ENCODE assay signal across 8 mouse cellular contexts in the genomic region with DNA sequence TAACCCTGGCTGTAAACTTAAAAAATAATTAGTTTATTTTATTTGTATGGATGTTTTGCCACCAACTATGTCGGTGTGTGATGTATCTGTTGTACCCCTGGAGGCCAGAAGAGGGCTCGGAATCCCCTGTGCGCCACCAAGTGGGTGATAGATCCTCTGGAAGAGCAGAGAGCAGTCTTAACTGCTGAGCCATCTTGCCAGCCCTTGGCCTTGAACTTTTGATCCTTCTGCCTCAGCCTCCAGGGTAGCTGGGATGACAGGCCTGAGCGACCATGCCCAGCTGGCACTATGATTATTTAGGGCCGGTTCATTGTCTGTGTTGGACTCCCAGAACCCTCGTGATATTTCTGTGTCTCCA. TPM values are rescaled to one million over a fixed set of nuclear protein-coding genes. Genes with fewer than 3 reads are reported as not detected.
DNase-seq lines count a peak whose midpoint lies in the region; ATAC-seq and TF ChIP-seq lines count a peak whose summit lies in the region.

No protein-coding gene starts in this region.

- no peaks in the 10 kb centered on the region for H3K27me3 ChIP-seq in embryonic facial prominence, embryonic 15.5 days
- H3K27me3 ChIP-seq in heart, postnatal 0 days (ENCODE audit: control insufficient read depth, insufficient read depth, low read length): no peaks in the 10 kb centered on the region

- H3K4me2 ChIP-seq in embryonic facial prominence, embryonic 15.5 days (replicated peaks): peak overlapping the region; percentile 81
- H3K4me2 ChIP-seq in heart, postnatal 0 days (ENCODE audit: low read depth, low read length): peak overlapping the region; percentile 83

- no peak overlapping the region for H3K9ac ChIP-seq in embryonic facial prominence, embryonic 15.5 days
- no peak overlapping the region for H3K9ac ChIP-seq in heart, postnatal 0 days (replicated peaks; ENCODE audit: low read depth, low read length)

- H3K9me3 ChIP-seq in embryonic facial prominence, embryonic 15.5 days (replicated peaks): no peaks in the 10 kb centered on the region
- H3K9me3 ChIP-seq in heart, postnatal 0 days (replicated peaks; ENCODE audit: control insufficient read depth, low read length): no peaks in the 10 kb centered on the region

- H3K27ac ChIP-seq in bone marrow macrophage, adult 2 months (ENCODE audit: insufficient read depth, low read depth, low read length): peak overlapping the region; percentile 55
- peak overlapping the region; percentile 100 for H3K27ac ChIP-seq in embryonic facial prominence, embryonic 15.5 days (replicated peaks)
- peak overlapping the region; percentile 97 for H3K27ac ChIP-seq in heart, postnatal 0 days (ENCODE audit: low read depth)

- no peaks in the 10 kb centered on the region for H3K36me3 ChIP-seq in embryonic facial prominence, embryonic 15.5 days
- H3K36me3 ChIP-seq in heart, postnatal 0 days (replicated peaks; ENCODE audit: control insufficient read depth, insufficient read depth, low read length): no peaks in the 10 kb centered on the region

- no peak for TF ChIP-seq POLR2A in bone marrow macrophage, adult 2 months (IDR thresholded peaks at IDR 0.05; ENCODE audit: borderline replicate concordance, low read depth, low read length)

- ATAC-seq in frontal cortex, adult (ENCODE audit: low TSS enrichment): peak; percentile 75
- ATAC-seq in embryonic facial prominence, embryonic 15.5 days (ENCODE audit: insufficient number of reproducible peaks, low FRiP score, low TSS enrichment, low read depth): no peak
- ATAC-seq in heart, postnatal 0 days (ENCODE audit: insufficient read depth, low read depth): peak; percentile 74
- peak; percentile 84 for ATAC-seq in megakaryocyte-erythroid progenitor cell, adult 5-6 weeks (replicated peaks; ENCODE audit: low FRiP score, low TSS enrichment, poor library complexity, severe bottlenecking)

- no peak for DNase-seq in frontal cortex, postnatal 36 days (ENCODE audit: low spot score in 2 of 2)
- DNase-seq in heart, postnatal 0 days (ENCODE audit: low spot score): peak; percentile 69
- DNase-seq in kidney, postnatal 36 days: peak; percentile 74 to 80
- DNase-seq in spleen, postnatal 36 days (ENCODE audit: low spot score in 2 of 2): peak; percentile 68 to 80

- 18% methylated on average over 6 of the region's 6 CpGs for WGBS in embryonic facial prominence, embryonic 15.5 days
- WGBS in heart, postnatal 0 days: 17% methylated on average over 6 of the region's 6 CpGs

- TF ChIP-seq EP300 in heart, postnatal 0 days (IDR thresholded peaks at IDR 0.05; ENCODE audit: low read depth): no peak

- TF ChIP-seq CTCF in bone marrow macrophage, adult 2 months (IDR thresholded peaks at IDR 0.05; ENCODE audit: low read depth, low read length): peak; percentile 70
- peak; percentile 80 for TF ChIP-seq CTCF in heart, postnatal 0 days (IDR thresholded peaks at IDR 0.05; ENCODE audit: low read depth)

- peak overlapping the region; percentile 49; the same call in 1 of the 2 replicates for H3K4me3 ChIP-seq in bone marrow macrophage, adult 2 months (ENCODE audit: insufficient read depth, low read length)
- peak overlapping the region; percentile 66 for H3K4me3 ChIP-seq in embryonic facial prominence, embryonic 15.5 days (replicated peaks)
- H3K4me3 ChIP-seq in heart, postnatal 0 days (ENCODE audit: low read depth, low read length): peak overlapping the region; percentile 67

- H3K4me1 ChIP-seq in bone marrow macrophage, adult 2 months (ENCODE audit: control insufficient read depth, insufficient read depth, low read length): peaks cover 13% of the 10 kb centered on the region
- H3K4me1 ChIP-seq in embryonic facial prominence, embryonic 15.5 days: peaks cover 16% of the 10 kb centered on the region
- H3K4me1 ChIP-seq in heart, postnatal 0 days (ENCODE audit: control insufficient read depth, insufficient read depth): peaks cover 14% of the 10 kb centered on the region

RNA-seq across cellular contexts. Expression of gene Prx, which starts 9.5 kb away (rescaled TPM):
- polyA plus RNA-seq in bone marrow macrophage, adult 2 months (2012; ENCODE audit: insufficient read depth, insufficient read length, missing spikeins): 0.57 and 0.68 TPM in 2 replicates
- polyA plus RNA-seq in embryonic facial prominence, embryonic 15.5 days (2015; fragmentation: Nextera tagmentation; extraction: Ambion mirVana): 5.1 and 6.7 TPM in 2 replicates
- 1.9 and 2.2 TPM in 2 replicates for total RNA-seq in heart, postnatal 0 days (2014; rRNA removed; ENCODE audit: low replicate concordance)
- 1.1 TPM in 2 replicates for polyA plus RNA-seq in heart, postnatal 0 days (2015; fragmentation: Nextera tagmentation; extraction: Ambion mirVana)
- total RNA-seq in megakaryocyte-erythroid progenitor cell, adult 5-6 weeks (2014; fragmentation: Nextera tagmentation): 0.77 and 1.9 TPM in 2 replicates
- total RNA-seq in megakaryocyte-erythroid progenitor cell, adult 5-6 weeks (2017): 1.3 and 1.4 TPM in 2 replicates

RNA-seq across cellular contexts. Expression of gene Hipk4, which starts 14.4 kb away (rescaled TPM):
- 0.43 TPM in 1 of 2 replicates, not detected in the other for polyA plus RNA-seq in bone marrow macrophage, adult 2 months (2012; ENCODE audit: insufficient read depth, insufficient read length, missing spikeins)
- 0.77 and 1.1 TPM in 2 replicates for polyA plus RNA-seq in embryonic facial prominence, embryonic 15.5 days (2015; fragmentation: Nextera tagmentation; extraction: Ambion mirVana)
- 0.23 and 1.1 TPM in 2 replicates for total RNA-seq in heart, postnatal 0 days (2014; rRNA removed; ENCODE audit: low replicate concordance)
- 0.15 and 0.18 TPM in 2 replicates for polyA plus RNA-seq in heart, postnatal 0 days (2015; fragmentation: Nextera tagmentation; extraction: Ambion mirVana)
- 2.4 and 2.6 TPM in 2 replicates for total RNA-seq in megakaryocyte-erythroid progenitor cell, adult 5-6 weeks (2014; fragmentation: Nextera tagmentation)
- total RNA-seq in megakaryocyte-erythroid progenitor cell, adult 5-6 weeks (2017): 0.23 TPM in 1 of 2 replicates, not detected in the other

RNA-seq across cellular contexts. Expression of gene Sertad1, which starts 21.9 kb away (rescaled TPM):
- polyA plus RNA-seq in bone marrow macrophage, adult 2 months (2012; ENCODE audit: insufficient read depth, insufficient read length, missing spikeins): 22.1 and 24.7 TPM in 2 replicates
- polyA plus RNA-seq in embryonic facial prominence, embryonic 15.5 days (2015; fragmentation: Nextera tagmentation; extraction: Ambion mirVana): 41.7 and 51.6 TPM in 2 replicates
- 23.4 and 70.5 TPM in 2 replicates for total RNA-seq in heart, postnatal 0 days (2014; rRNA removed; ENCODE audit: low replicate concordance)
- polyA plus RNA-seq in heart, postnatal 0 days (2015; fragmentation: Nextera tagmentation; extraction: Ambion mirVana): 30.8 and 31.0 TPM in 2 replicates
- 2.0 and 6.6 TPM in 2 replicates for total RNA-seq in megakaryocyte-erythroid progenitor cell, adult 5-6 weeks (2014; fragmentation: Nextera tagmentation)
- total RNA-seq in megakaryocyte-erythroid progenitor cell, adult 5-6 weeks (2017): 9.7 and 11.3 TPM in 2 replicates

RNA-seq across cellular contexts. Expression of gene Sertad3, which starts 35.1 kb away (rescaled TPM):
- 19.5 and 20.9 TPM in 2 replicates for polyA plus RNA-seq in bone marrow macrophage, adult 2 months (2012; ENCODE audit: insufficient read depth, insufficient read length, missing spikeins)
- polyA plus RNA-seq in embryonic facial prominence, embryonic 15.5 days (2015; fragmentation: Nextera tagmentation; extraction: Ambion mirVana): 36.4 and 39.2 TPM in 2 replicates
- total RNA-seq in heart, postnatal 0 days (2014; rRNA removed; ENCODE audit: low replicate concordance): 4.3 and 11.4 TPM in 2 replicates
- polyA plus RNA-seq in heart, postnatal 0 days (2015; fragmentation: Nextera tagmentation; extraction: Ambion mirVana): 16.9 and 20.8 TPM in 2 replicates
- 4.8 and 10.1 TPM in 2 replicates for total RNA-seq in megakaryocyte-erythroid progenitor cell, adult 5-6 weeks (2014; fragmentation: Nextera tagmentation)
- total RNA-seq in megakaryocyte-erythroid progenitor cell, adult 5-6 weeks (2017): 4.3 and 12.5 TPM in 2 replicates

RNA-seq across cellular contexts. Expression of gene Pld3, which starts 44.4 kb away (rescaled TPM):
- 397 TPM in 2 replicates for polyA plus RNA-seq in bone marrow macrophage, adult 2 months (2012; ENCODE audit: insufficient read depth, insufficient read length, missing spikeins)
- 121 and 122 TPM in 2 replicates for polyA plus RNA-seq in embryonic facial prominence, embryonic 15.5 days (2015; fragmentation: Nextera tagmentation; extraction: Ambion mirVana)
- total RNA-seq in heart, postnatal 0 days (2014; rRNA removed; ENCODE audit: low replicate concordance): 37.3 and 58.5 TPM in 2 replicates
- polyA plus RNA-seq in heart, postnatal 0 days (2015; fragmentation: Nextera tagmentation; extraction: Ambion mirVana): 38.9 and 43.8 TPM in 2 replicates
- total RNA-seq in megakaryocyte-erythroid progenitor cell, adult 5-6 weeks (2014; fragmentation: Nextera tagmentation): 9.4 and 9.8 TPM in 2 replicates
- 2.4 and 7.8 TPM in 2 replicates for total RNA-seq in megakaryocyte-erythroid progenitor cell, adult 5-6 weeks (2017)

Comparison
In these comparisons a context has a peak if more than half of its experiments do, and no peak if none do; other contexts are left out.
1. DNase-seq: peak in heart, postnatal 0 days (single experiment), kidney, postnatal 36 days (2 of 2) and spleen, postnatal 36 days (2 of 2); none in frontal cortex, postnatal 36 days (0 of 2).
2. Peak in every context shown above with its lines, with median percentiles within 50 percentile points of each other: H3K27ac ChIP-seq and H3K4me3 ChIP-seq.